Comparison of ENCODE assay signal across 20 mouse cellular contexts in the genomic region with DNA sequence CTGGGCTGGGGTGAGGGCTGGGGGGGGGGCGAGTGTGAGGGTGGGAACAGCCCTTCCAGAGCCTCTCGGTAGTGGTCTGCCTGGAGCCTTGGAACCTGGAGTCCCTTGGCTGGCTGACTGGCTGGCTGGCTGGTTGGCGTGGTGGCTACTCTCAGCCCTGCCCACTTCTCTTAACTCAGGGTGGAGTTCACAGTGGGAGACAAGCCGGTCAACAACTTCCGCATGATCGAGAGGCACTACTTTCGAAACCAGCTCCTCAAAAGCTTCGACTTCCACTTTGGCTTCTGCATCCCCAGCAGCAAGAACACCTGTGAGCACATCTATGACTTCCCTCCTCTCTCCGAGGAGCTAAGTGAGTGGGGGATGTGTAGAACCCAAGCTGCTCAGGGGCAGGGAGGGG. TPM values are rescaled to one million over a fixed set of nuclear protein-coding genes. Genes with fewer than 3 reads are reported as not detected.
DNase-seq lines count a peak whose midpoint lies in the region; ATAC-seq and TF ChIP-seq lines count a peak whose summit lies in the region.
"Had no signal": no experiment of that assay in that cellular context is flagged by ENCODE, and none has a peak within 500 bp of the region (broad histone marks: within the 10 kb centered on the region; RNA-seq: fewer than 3 reads in every experiment).

No protein-coding gene starts in this region.

- DNase-seq in cerebellum, adult 9-11 months = peak; percentile 25
- no peak for DNase-seq in cerebellum, adult 2 months
- DNase-seq in A20 (ENCODE audit: low read depth, low spot score) = peak; percentile 89
- DNase-seq in limb, embryonic 10.5 days (ENCODE audit: low spot score) = no peak
- peak; percentile 74 to 81 for DNase-seq in lung, postnatal 4 days
- DNase-seq in urinary bladder, adult 18-20 months (ENCODE audit: low spot score in 2 of 2) = no peak
- no peak for DNase-seq in hindbrain, postnatal 0 days (ENCODE audit: low spot score)
- DNase-seq in ovary, adult 18-20 months (ENCODE audit: low spot score) = no peak

- no peak overlapping the region for H3K4me2 ChIP-seq in hindbrain, postnatal 0 days (ENCODE audit: low read depth, low read length)
- H3K4me2 ChIP-seq: embryonic facial prominence, embryonic 12.5 days; stomach, embryonic 15.5 days had no signal

- peaks cover 42% of the 10 kb centered on the region for H3K36me3 ChIP-seq in limb, embryonic 10.5 days
- H3K36me3 ChIP-seq in hindbrain, postnatal 0 days (ENCODE audit: insufficient read depth, low read length) = no peaks in the 10 kb centered on the region; the same call in 1 of the 2 replicates
- H3K36me3 ChIP-seq: stomach, embryonic 15.5 days had no signal

- no peak for ATAC-seq in hindbrain, postnatal 0 days
- ATAC-seq: inflammation-experienced regulatory T-cells, adult 6 months had no signal

- H3K9me3 ChIP-seq in limb, embryonic 10.5 days (replicated peaks) = no peaks in the 10 kb centered on the region
- H3K9me3 ChIP-seq in hindbrain, postnatal 0 days (ENCODE audit: low read length) = no peaks in the 10 kb centered on the region
- H3K9me3 ChIP-seq: embryonic facial prominence, embryonic 12.5 days; G1E; megakaryocyte, embryonic 14.5 days; stomach, embryonic 15.5 days had no signal

- no peak overlapping the region for H3K4me3 ChIP-seq in cerebellum, adult 2 months (replicated peaks; ENCODE audit: insufficient read depth, low read depth, low read length)
- H3K4me3 ChIP-seq in limb, embryonic 10.5 days = no peak overlapping the region
- H3K4me3 ChIP-seq in hindbrain, postnatal 0 days (ENCODE audit: low read length) = no peak overlapping the region
- H3K4me3 ChIP-seq: embryonic facial prominence, embryonic 12.5 days; heart, adult 2 months; stomach, embryonic 15.5 days had no signal

- H3K9ac ChIP-seq in hindbrain, postnatal 0 days (replicated peaks; ENCODE audit: low read length) = no peak overlapping the region
- H3K9ac ChIP-seq: embryonic facial prominence, embryonic 12.5 days; stomach, embryonic 15.5 days had no signal

- 72% methylated on average over 9 of the region's 9 CpGs for WGBS in cerebellum, adult 2 months
- WGBS in limb, embryonic 10.5 days = 82% methylated on average over 9 of the region's 9 CpGs
- 69% methylated on average over 9 of the region's 9 CpGs for WGBS in hindbrain, postnatal 0 days

- TF ChIP-seq POLR2A in cerebellum, adult 2 months (IDR thresholded peaks at IDR 0.05; ENCODE audit: borderline replicate concordance, insufficient read depth, low read length) = no peak

- no peaks in the 10 kb centered on the region for H3K27me3 ChIP-seq in cerebellum, adult 2 months (ENCODE audit: control insufficient read depth, insufficient read depth, low read length)
- no peaks in the 10 kb centered on the region for H3K27me3 ChIP-seq in limb, embryonic 10.5 days (ENCODE audit: low read depth, poor library complexity, severe bottlenecking)
- H3K27me3 ChIP-seq in hindbrain, postnatal 0 days (ENCODE audit: insufficient read depth, low read length) = no peaks in the 10 kb centered on the region
- H3K27me3 ChIP-seq: embryonic facial prominence, embryonic 12.5 days; megakaryocyte, embryonic 14.5 days; stomach, embryonic 15.5 days had no signal

- no peak overlapping the region for H3K27ac ChIP-seq in cerebellum, adult 2 months (ENCODE audit: insufficient read depth, low read length)
- peak overlapping the region; percentile 19; the same call in 1 of the 2 replicates for H3K27ac ChIP-seq in limb, embryonic 10.5 days
- no peak overlapping the region for H3K27ac ChIP-seq in hindbrain, postnatal 0 days
- H3K27ac ChIP-seq: embryonic facial prominence, embryonic 12.5 days; heart, adult 2 months; stomach, embryonic 15.5 days had no signal

- no peak for TF ChIP-seq CTCF in cerebellum, adult 2 months (IDR thresholded peaks at IDR 0.05; ENCODE audit: borderline replicate concordance, insufficient read depth, low read depth, low read length)
- TF ChIP-seq CTCF in hindbrain, postnatal 0 days (IDR thresholded peaks at IDR 0.05; ENCODE audit: low read depth) = no peak

- peaks cover 7% of the 10 kb centered on the region; the same call in 1 of the 2 replicates for H3K4me1 ChIP-seq in cerebellum, adult 2 months (ENCODE audit: control insufficient read depth, insufficient read depth, low read length)
- H3K4me1 ChIP-seq in limb, embryonic 10.5 days = peaks cover 48% of the 10 kb centered on the region
- peaks cover 15% of the 10 kb centered on the region; the same call in 1 of the 2 replicates for H3K4me1 ChIP-seq in hindbrain, postnatal 0 days (ENCODE audit: insufficient read depth, low read length)

RNA-seq across cellular contexts. Expression of gene Unc119, which starts 4.6 kb away (rescaled TPM):
- polyA plus RNA-seq in cerebellum, adult 2 months (2012; rRNA removed) = 72.2 and 75.2 TPM in 2 replicates
- polyA plus RNA-seq in limb, embryonic 10.5 days (2016; fragmentation: Nextera tagmentation; extraction: Ambion mirVana) = 77.9 and 83.0 TPM in 2 replicates
- total RNA-seq in hindbrain, postnatal 0 days (2014; rRNA removed) = 125 and 154 TPM in 2 replicates
- 76.2 and 82.0 TPM in 2 replicates for polyA plus RNA-seq in hindbrain, postnatal 0 days (2015; fragmentation: Nextera tagmentation; extraction: Ambion mirVana)

RNA-seq across cellular contexts. Expression of gene Pigs, which starts 19.7 kb away (rescaled TPM):
- 94.2 and 98.6 TPM in 2 replicates for polyA plus RNA-seq in cerebellum, adult 2 months (2012; rRNA removed)
- 80.3 and 83.6 TPM in 2 replicates for polyA plus RNA-seq in limb, embryonic 10.5 days (2016; fragmentation: Nextera tagmentation; extraction: Ambion mirVana)
- 88.3 and 89.0 TPM in 2 replicates for total RNA-seq in hindbrain, postnatal 0 days (2014; rRNA removed)
- 105 TPM in 2 replicates for polyA plus RNA-seq in hindbrain, postnatal 0 days (2015; fragmentation: Nextera tagmentation; extraction: Ambion mirVana)

RNA-seq across cellular contexts. Expression of gene Aldoc, which starts 25.1 kb away (rescaled TPM):
- 2,621 and 2,670 TPM in 2 replicates for polyA plus RNA-seq in cerebellum, adult 2 months (2012; rRNA removed)
- 2.0 and 4.3 TPM in 2 replicates for polyA plus RNA-seq in limb, embryonic 10.5 days (2016; fragmentation: Nextera tagmentation; extraction: Ambion mirVana)
- total RNA-seq in hindbrain, postnatal 0 days (2014; rRNA removed) = 798 and 822 TPM in 2 replicates
- polyA plus RNA-seq in hindbrain, postnatal 0 days (2015; fragmentation: Nextera tagmentation; extraction: Ambion mirVana) = 693 and 762 TPM in 2 replicates

RNA-seq across cellular contexts. Expression of gene Foxn1, which starts 38.5 kb away (rescaled TPM):
- polyA plus RNA-seq in cerebellum, adult 2 months (2012; rRNA removed) = not detected in 2 replicates
- 0.06 TPM in 1 of 2 replicates, not detected in the other for polyA plus RNA-seq in limb, embryonic 10.5 days (2016; fragmentation: Nextera tagmentation; extraction: Ambion mirVana)
- not detected in 2 replicates for total RNA-seq in hindbrain, postnatal 0 days (2014; rRNA removed)
- polyA plus RNA-seq in hindbrain, postnatal 0 days (2015; fragmentation: Nextera tagmentation; extraction: Ambion mirVana) = not detected in 2 replicates
- total RNA-seq: adrenal gland, postnatal 14 days; heart, adult 2 months; layer of hippocampus, postnatal 10 days; midbrain, postnatal 0 days had no signal
- polyA plus RNA-seq: frontal cortex, adult 2 months; G1E; heart, adult 2 months; heart, postnatal 0 days; inflammation-experienced regulatory T-cells, adult 6 months; midbrain, postnatal 0 days; neural tube, embryonic 14.5 days had no signal

RNA-seq across cellular contexts. Expression of gene Spag5, which starts 46.6 kb away (rescaled TPM):
- 17.6 and 19.0 TPM in 2 replicates for polyA plus RNA-seq in cerebellum, adult 2 months (2012; rRNA removed)
- polyA plus RNA-seq in limb, embryonic 10.5 days (2016; fragmentation: Nextera tagmentation; extraction: Ambion mirVana) = 72.8 and 84.8 TPM in 2 replicates
- total RNA-seq in hindbrain, postnatal 0 days (2014; rRNA removed) = 26.7 and 31.4 TPM in 2 replicates
- 9.1 and 9.9 TPM in 2 replicates for polyA plus RNA-seq in hindbrain, postnatal 0 days (2015; fragmentation: Nextera tagmentation; extraction: Ambion mirVana)

Comparison
In these comparisons a context has a peak if more than half of its experiments do, and no peak if none do; other contexts are left out.
1. DNase-seq: peak in cerebellum, adult 9-11 months (single experiment), A20 (single experiment) and lung, postnatal 4 days (2 of 2); none in cerebellum, adult 2 months (0 of 2), limb, embryonic 10.5 days (single experiment), urinary bladder, adult 18-20 months (0 of 2), hindbrain, postnatal 0 days (single experiment) and ovary, adult 18-20 months (single experiment).
2. RNA of gene Aldoc, which starts 25.1 kb away (polyA plus RNA-seq): 2,621 to 2,670 TPM in cerebellum, adult 2 months and 693 to 762 TPM in hindbrain, postnatal 0 days; 2.0 to 4.3 TPM in limb, embryonic 10.5 days; every median in the first group is over 100 times any median in the second.